In genomic region chr3:122196621-122197298, GRCm38 (mm10) we compare ENCODE assay signal across 24 mouse cellular contexts. TPM values are rescaled to one million over a fixed set of nuclear protein-coding genes. Genes with fewer than 3 reads are reported as not detected.
DNase-seq lines count a peak whose midpoint lies in the region; ATAC-seq and TF ChIP-seq lines count a peak whose summit lies in the region.
"Had no signal": no experiment of that assay in that cellular context is flagged by ENCODE, and none has a peak within 500 bp of the region (broad histone marks: within the 10 kb centered on the region; RNA-seq: fewer than 3 reads in every experiment).

No protein-coding gene starts in this region.

- H3K4me1 ChIP-seq in liver, embryonic 15.5 days (replicated peaks), result peaks cover 15% of the 10 kb centered on the region; the same call in 1 of the 2 replicates
- no peaks in the 10 kb centered on the region for H3K4me1 ChIP-seq in liver, embryonic 12.5 days
- H3K4me1 ChIP-seq in kidney, adult 2 months (ENCODE audit: control insufficient read depth, insufficient read depth, low read length), result peaks cover 26% of the 10 kb centered on the region; the same call in 1 of the 2 replicates
- H3K4me1 ChIP-seq in kidney, postnatal 0 days (replicated peaks; ENCODE audit: insufficient read depth, low read length), result no peaks in the 10 kb centered on the region
- no peaks in the 10 kb centered on the region for H3K4me1 ChIP-seq in forebrain, postnatal 0 days (ENCODE audit: insufficient read depth)
- H3K4me1 ChIP-seq: midbrain, embryonic 15.5 days; neural tube, embryonic 15.5 days had no signal

- TF ChIP-seq CTCF in kidney, adult 2 months (conservative IDR thresholded peaks at IDR 0.05; ENCODE audit: insufficient read depth, insufficient read length, low read depth, low read length), result no peak
- no peak for TF ChIP-seq CTCF in kidney, postnatal 0 days (IDR thresholded peaks at IDR 0.05; ENCODE audit: low read depth)
- TF ChIP-seq CTCF in forebrain, postnatal 0 days (IDR thresholded peaks at IDR 0.05; ENCODE audit: low read depth), result no peak

- no peaks in the 10 kb centered on the region for H3K36me3 ChIP-seq in liver, embryonic 15.5 days (replicated peaks)
- no peaks in the 10 kb centered on the region for H3K36me3 ChIP-seq in liver, embryonic 12.5 days
- no peaks in the 10 kb centered on the region for H3K36me3 ChIP-seq in kidney, adult 2 months (ENCODE audit: control insufficient read depth, insufficient read depth, low read length)
- H3K36me3 ChIP-seq in kidney, postnatal 0 days (ENCODE audit: insufficient read depth, low read length), result no peaks in the 10 kb centered on the region
- H3K36me3 ChIP-seq in forebrain, postnatal 0 days (ENCODE audit: insufficient read depth), result no peaks in the 10 kb centered on the region
- H3K36me3 ChIP-seq: embryonic facial prominence, embryonic 13.5 days; forebrain, embryonic 10.5 days; forebrain, embryonic 15.5 days; intestine, embryonic 15.5 days; midbrain, embryonic 10.5 days; midbrain, embryonic 15.5 days; neural tube, embryonic 15.5 days; stomach, embryonic 15.5 days had no signal

- no peak overlapping the region for H3K9ac ChIP-seq in liver, embryonic 15.5 days
- no peak overlapping the region for H3K9ac ChIP-seq in liver, embryonic 12.5 days
- H3K9ac ChIP-seq in kidney, postnatal 0 days (ENCODE audit: low read depth, low read length), result no peak overlapping the region
- H3K9ac ChIP-seq in forebrain, postnatal 0 days, result no peak overlapping the region
- H3K9ac ChIP-seq: embryonic facial prominence, embryonic 13.5 days; forebrain, embryonic 15.5 days; intestine, embryonic 15.5 days; midbrain, embryonic 15.5 days; neural tube, embryonic 15.5 days; stomach, embryonic 15.5 days had no signal

- no peak for TF ChIP-seq POLR2A in kidney, adult 2 months (IDR thresholded peaks at IDR 0.05; ENCODE audit: low read depth, low read length)

- DNase-seq in kidney, adult 2 months, result peak; percentile 88
- DNase-seq in kidney, postnatal 0 days (ENCODE audit: low spot score), result no peak
- DNase-seq in cerebellum, postnatal 25 days, result no peak
- no peak for DNase-seq in gastrocnemius, postnatal 4 days (ENCODE audit: low spot score in 2 of 2)
- no peak for DNase-seq in forebrain, postnatal 0 days
- DNase-seq: adrenal gland, postnatal 14 days; cerebellum, adult 11 months; cerebellum, adult 9-10 months; layer of hippocampus, postnatal 36 days; left cerebral cortex, postnatal 4 days; lung, adult 2 months; lung, postnatal 14 days; right cerebral cortex, postnatal 25 days had no signal

- 0 out of 2 replicates have a peak overlapping the region, but pooled peaks have one; percentile 24 for H3K27ac ChIP-seq in liver, embryonic 15.5 days (replicated peaks)
- no peak overlapping the region for H3K27ac ChIP-seq in liver, embryonic 12.5 days
- H3K27ac ChIP-seq in kidney, adult 2 months (ENCODE audit: insufficient read depth, low read depth, low read length), result peak overlapping the region; percentile 83
- no peak overlapping the region for H3K27ac ChIP-seq in kidney, postnatal 0 days
- no peak overlapping the region for H3K27ac ChIP-seq in forebrain, postnatal 0 days (ENCODE audit: low read depth, low read length)
- H3K27ac ChIP-seq: embryonic facial prominence, embryonic 13.5 days; forebrain, embryonic 10.5 days; forebrain, embryonic 15.5 days; hindbrain, postnatal 0 days; intestine, embryonic 15.5 days; midbrain, embryonic 10.5 days; midbrain, embryonic 15.5 days; neural tube, embryonic 15.5 days had no signal

- no peaks in the 10 kb centered on the region for H3K27me3 ChIP-seq in liver, embryonic 15.5 days
- no peaks in the 10 kb centered on the region for H3K27me3 ChIP-seq in liver, embryonic 12.5 days (replicated peaks)
- H3K27me3 ChIP-seq in kidney, adult 2 months (replicated peaks; ENCODE audit: control insufficient read depth, insufficient read depth, low read length), result no peaks in the 10 kb centered on the region
- H3K27me3 ChIP-seq in kidney, postnatal 0 days (ENCODE audit: insufficient read depth, low read length), result no peaks in the 10 kb centered on the region
- no peaks in the 10 kb centered on the region for H3K27me3 ChIP-seq in forebrain, postnatal 0 days (ENCODE audit: insufficient read depth, low read length)
- H3K27me3 ChIP-seq: embryonic facial prominence, embryonic 13.5 days; forebrain, embryonic 15.5 days; intestine, embryonic 15.5 days; midbrain, embryonic 15.5 days; neural tube, embryonic 15.5 days; stomach, embryonic 15.5 days had no signal

- WGBS in liver, embryonic 15.5 days (ENCODE audit: insufficient replicate concordance), result 57% methylated on average over 4 of the region's 4 CpGs
- 65% methylated on average over 4 of the region's 4 CpGs for WGBS in liver, embryonic 12.5 days (ENCODE audit: insufficient replicate concordance)
- WGBS in kidney, adult 2 months, result 49% methylated on average over 4 of the region's 4 CpGs
- 69% methylated on average over 4 of the region's 4 CpGs for WGBS in kidney, postnatal 0 days
- WGBS in forebrain, postnatal 0 days, result 76% methylated on average over 4 of the region's 4 CpGs

- H3K4me2 ChIP-seq in liver, embryonic 15.5 days, result no peak overlapping the region
- H3K4me2 ChIP-seq in liver, embryonic 12.5 days, result no peak overlapping the region
- no peak overlapping the region for H3K4me2 ChIP-seq in kidney, postnatal 0 days (ENCODE audit: low read length)
- H3K4me2 ChIP-seq in forebrain, postnatal 0 days (ENCODE audit: low read depth), result no peak overlapping the region
- H3K4me2 ChIP-seq: embryonic facial prominence, embryonic 13.5 days; forebrain, embryonic 15.5 days; intestine, embryonic 15.5 days; midbrain, embryonic 15.5 days; neural tube, embryonic 15.5 days; stomach, embryonic 15.5 days had no signal

- H3K9me3 ChIP-seq in liver, embryonic 15.5 days (replicated peaks), result no peaks in the 10 kb centered on the region
- no peaks in the 10 kb centered on the region for H3K9me3 ChIP-seq in liver, embryonic 12.5 days (replicated peaks)
- no peaks in the 10 kb centered on the region for H3K9me3 ChIP-seq in kidney, postnatal 0 days (replicated peaks; ENCODE audit: low read length)
- no peaks in the 10 kb centered on the region for H3K9me3 ChIP-seq in forebrain, postnatal 0 days (ENCODE audit: low read length)
- H3K9me3 ChIP-seq: embryonic facial prominence, embryonic 13.5 days; forebrain, embryonic 10.5 days; forebrain, embryonic 15.5 days; intestine, embryonic 15.5 days; midbrain, embryonic 10.5 days; midbrain, embryonic 15.5 days; neural tube, embryonic 15.5 days; stomach, embryonic 15.5 days had no signal

- no peak for ATAC-seq in liver, embryonic 15.5 days (ENCODE audit: insufficient read depth)
- no peak for ATAC-seq in liver, embryonic 12.5 days
- peak; percentile 76 for ATAC-seq in kidney, postnatal 0 days (replicated peaks; ENCODE audit: low FRiP score, low read depth)
- no peak for ATAC-seq in forebrain, postnatal 0 days
- ATAC-seq: forebrain, embryonic 15.5 days; hindbrain, postnatal 0 days; intestine, embryonic 15.5 days; midbrain, embryonic 15.5 days had no signal

- no peak overlapping the region for H3K4me3 ChIP-seq in liver, embryonic 15.5 days (replicated peaks)
- H3K4me3 ChIP-seq in liver, embryonic 12.5 days, result no peak overlapping the region
- H3K4me3 ChIP-seq in kidney, adult 2 months (ENCODE audit: insufficient read depth, low read depth, low read length), result no peak overlapping the region
- no peak overlapping the region for H3K4me3 ChIP-seq in kidney, postnatal 0 days (replicated peaks; ENCODE audit: low read depth, low read length)
- no peak overlapping the region for H3K4me3 ChIP-seq in forebrain, postnatal 0 days (ENCODE audit: low read depth, low read length)
- H3K4me3 ChIP-seq: embryonic facial prominence, embryonic 13.5 days; forebrain, embryonic 10.5 days; forebrain, embryonic 15.5 days; intestine, embryonic 15.5 days; midbrain, embryonic 10.5 days; midbrain, embryonic 15.5 days; neural tube, embryonic 15.5 days; stomach, embryonic 15.5 days had no signal

RNA-seq across cellular contexts. Expression of gene Gclm, which starts 48.6 kb away (rescaled TPM):
- 427 and 441 TPM in 2 replicates for polyA plus RNA-seq in liver, embryonic 15.5 days (2015; fragmentation: Nextera tagmentation; extraction: Ambion mirVana)
- polyA plus RNA-seq in liver, embryonic 12.5 days (2016; fragmentation: Nextera tagmentation; extraction: Ambion mirVana), result 596 and 604 TPM in 2 replicates
- 227 and 313 TPM in 2 replicates for polyA plus RNA-seq in kidney, adult 2 months (2012; rRNA removed)
- polyA plus RNA-seq in kidney, postnatal 0 days (2015; fragmentation: Nextera tagmentation; extraction: Ambion mirVana), result 238 and 242 TPM in 2 replicates
- 10 to 100 TPM; 38.9 to 43.2 TPM for total RNA-seq in gastrocnemius, postnatal 4 days (2021)
- total RNA-seq in forebrain, postnatal 0 days (2014; rRNA removed), result 20.5 and 29.4 TPM in 2 replicates
- polyA plus RNA-seq in forebrain, postnatal 0 days (2015; fragmentation: Nextera tagmentation; extraction: Ambion mirVana), result 40.1 and 58.3 TPM in 2 replicates

Comparison
In these comparisons a context has a peak if more than half of its experiments do, and no peak if none do; other contexts are left out.
1. H3K27ac ChIP-seq: peak in liver, embryonic 15.5 days (single experiment) and kidney, adult 2 months (single experiment); none in liver, embryonic 12.5 days (single experiment), kidney, postnatal 0 days (single experiment) and forebrain, postnatal 0 days (single experiment).